Mouse (Mus musculus): ENCODE measurements around the gene Lypd8.
A peak's percentile ranks its signal among the peaks of the same experiment; 100 is the strongest.
"Not testable (repeated sequence)": the region's sequence is repeated elsewhere in the genome, so short reads cannot be mapped to it uniquely, and the experiment has no call there.

Gene Lypd8

DNA sequence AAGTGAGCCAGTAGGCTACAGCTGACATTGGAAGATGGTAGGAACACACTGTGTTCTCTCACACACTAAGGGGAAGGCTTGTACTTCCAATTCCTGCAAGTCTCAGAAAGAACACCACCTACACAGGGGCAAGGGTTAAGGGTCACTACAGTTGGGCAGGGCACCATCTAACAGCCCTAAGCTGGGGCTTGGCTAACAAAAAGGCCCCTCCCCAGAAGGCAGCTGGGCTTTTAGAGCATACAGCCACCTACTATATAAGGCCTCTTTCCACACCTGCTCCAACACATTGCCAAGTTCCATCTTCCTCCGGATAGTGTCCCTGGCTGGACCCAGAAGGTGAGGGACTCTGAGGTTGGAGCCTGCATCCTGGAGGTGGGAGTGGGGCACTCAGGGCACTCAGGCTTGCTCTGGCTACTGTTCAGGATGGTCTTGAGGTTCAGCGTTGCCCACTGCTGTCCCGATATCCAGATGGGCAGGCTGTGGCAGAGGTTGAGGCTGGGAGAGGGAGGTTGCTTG lies at the start of gene Lypd8:
Lypd8 (plus strand) TSS at position 281 of the 516 bp plus-strand sequence.
- DNase-seq (ENCODE audit: inconsistent ontology term) = no peak

DNA sequence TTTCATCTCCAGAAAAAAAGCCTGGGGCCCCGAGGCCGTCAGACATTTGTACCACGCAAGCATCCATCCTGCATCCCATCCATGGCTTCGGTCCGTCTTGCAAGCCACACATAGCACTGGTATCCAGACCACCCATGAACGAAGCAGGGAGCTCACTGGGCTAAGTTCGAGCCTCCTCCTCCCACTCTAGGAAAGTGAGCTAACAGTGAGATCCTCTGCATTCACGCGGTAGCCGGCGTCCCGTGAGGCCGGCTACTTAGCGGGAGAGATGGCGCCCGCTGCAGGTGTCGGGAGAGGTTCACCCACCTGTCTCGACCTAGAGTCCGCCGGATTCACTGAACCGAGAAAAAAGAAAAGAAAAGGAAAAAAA lies 49.0 kb upstream of the Lypd8 start:
- DNase-seq (ENCODE audit: inconsistent ontology term) = no peak

DNA sequence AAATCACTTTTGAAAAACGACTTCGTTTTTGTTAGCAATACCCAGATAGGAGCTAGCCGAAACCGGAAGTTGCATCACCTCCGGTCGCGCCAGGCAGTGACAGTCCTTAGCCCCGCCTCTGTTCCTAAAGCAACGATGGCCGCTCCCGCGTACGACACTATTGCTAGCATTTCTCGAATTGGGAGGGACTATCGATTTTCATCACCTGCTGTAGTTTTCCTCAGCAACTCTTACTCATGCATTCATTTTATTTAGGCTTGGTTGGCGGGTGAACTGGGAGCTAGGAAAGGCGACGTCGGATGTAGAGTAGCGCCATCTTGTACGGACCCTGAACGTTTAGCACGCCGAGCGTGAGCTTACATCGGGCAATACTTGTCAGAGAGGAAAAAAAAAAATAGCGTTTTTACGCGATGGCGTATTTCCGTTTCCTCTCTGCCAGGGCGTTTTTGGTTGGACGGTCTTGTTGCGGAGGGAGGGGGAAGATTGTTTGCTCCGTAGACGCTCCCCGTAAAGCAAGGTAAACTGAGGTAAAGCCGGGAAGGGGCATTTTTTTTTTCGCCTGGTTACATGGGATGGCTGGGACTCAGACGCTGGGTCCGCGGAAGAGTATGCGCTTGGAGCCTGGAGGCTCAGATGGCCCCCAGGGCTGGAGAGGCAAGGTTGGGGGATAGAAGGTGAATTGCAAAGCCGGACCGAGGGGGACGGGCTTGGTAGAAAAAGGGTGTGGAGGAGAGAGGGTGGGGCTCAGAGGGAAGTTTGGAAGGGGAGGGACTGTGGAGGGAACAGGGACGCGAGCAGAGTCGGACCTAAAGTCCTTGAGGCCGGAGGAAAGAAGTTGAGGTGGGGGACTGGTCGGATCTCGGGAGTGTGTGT lies 48.3 kb upstream of the Lypd8 start, which contains the start of the genes Zfp672 and Sh3bp5l:
Zfp672 (minus strand) TSS at position 64 of the 873 bp plus-strand sequence.
Sh3bp5l (plus strand) TSS at position 449 of the 873 bp plus-strand sequence.
- DNase-seq (ENCODE audit: inconsistent ontology term) = peak; percentile 94

DNA sequence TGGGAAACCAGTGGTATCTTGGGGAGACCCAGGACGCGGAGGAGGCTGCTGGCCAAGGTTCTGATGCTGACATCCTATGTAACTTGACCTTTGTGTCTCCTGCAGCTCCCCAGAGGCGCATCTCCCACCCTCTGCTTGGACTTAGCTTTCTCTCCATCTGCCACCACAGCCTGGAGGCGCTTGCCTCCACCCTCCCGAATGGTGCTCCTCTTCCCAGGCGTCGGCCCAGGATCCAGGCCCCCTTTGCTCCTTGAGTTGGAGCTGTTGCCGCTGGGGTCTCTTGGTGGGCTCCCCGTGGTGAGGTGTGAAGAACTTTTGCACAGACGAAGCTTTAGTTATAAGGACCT lies 47.7 kb upstream of the Lypd8 start:
- no peak for DNase-seq (ENCODE audit: inconsistent ontology term)

DNA sequence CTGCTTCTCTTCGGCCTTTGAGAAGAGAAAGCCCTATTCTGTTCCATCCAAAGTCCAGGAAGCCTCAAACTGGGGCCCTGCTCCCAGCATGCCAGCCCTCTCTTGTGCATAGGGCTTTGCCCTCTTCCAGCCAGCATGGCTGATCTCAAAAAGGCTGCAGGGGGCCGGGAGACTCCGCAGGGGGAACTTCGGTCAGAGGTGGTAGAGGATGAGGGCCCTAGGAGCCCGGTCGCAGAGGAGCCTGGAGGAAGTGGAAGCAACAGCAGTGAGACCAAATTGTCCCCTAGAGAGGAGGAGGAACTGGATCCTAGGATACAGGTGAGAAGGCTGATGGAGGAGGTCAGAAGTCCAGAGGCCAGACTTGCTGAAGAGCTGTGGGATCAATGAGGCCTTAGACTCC lies 47.3 kb upstream of the Lypd8 start:
- DNase-seq (ENCODE audit: inconsistent ontology term) = no peak

DNA sequence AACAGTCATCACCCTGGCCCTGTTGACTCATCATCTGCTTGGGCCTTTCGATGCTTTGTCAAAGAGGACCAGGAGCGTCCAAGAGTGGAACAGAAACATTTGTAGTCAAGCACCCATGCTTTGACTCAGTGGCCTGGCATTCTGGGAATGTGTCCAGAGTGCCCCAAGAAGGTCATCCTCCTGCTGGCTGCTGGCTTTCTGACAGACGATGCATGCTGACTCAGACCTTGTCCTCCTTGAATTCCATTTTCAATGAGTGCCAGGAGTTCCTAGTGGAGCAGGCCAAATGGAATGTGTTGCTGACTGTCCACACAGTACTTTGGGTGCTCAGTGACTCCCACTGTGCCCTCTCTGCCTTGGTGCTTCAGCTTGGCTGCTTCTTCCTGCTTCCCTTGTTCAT lies 44.1 kb upstream of the Lypd8 start:
- peak; percentile 98 for DNase-seq (ENCODE audit: inconsistent ontology term)

DNA sequence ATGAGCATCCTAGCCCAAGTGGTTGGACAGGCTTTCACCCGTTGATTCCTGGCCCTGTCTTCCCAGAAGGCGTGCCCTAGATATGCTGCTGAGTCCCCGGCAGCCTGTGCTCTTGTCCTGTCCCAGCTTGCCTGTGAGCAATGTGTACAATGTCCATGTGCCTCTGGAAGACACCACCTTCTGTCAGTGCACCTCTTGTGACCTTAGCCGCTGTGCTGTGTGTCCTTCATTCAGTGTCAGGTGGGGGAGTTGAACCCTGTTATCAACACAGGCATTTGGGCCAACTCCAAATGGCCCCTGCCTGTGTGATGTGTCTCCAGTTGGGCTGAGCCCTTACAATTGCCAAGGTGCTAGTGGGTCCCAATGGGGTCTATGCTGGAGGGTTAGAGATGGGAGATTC lies 32.1 kb upstream of the Lypd8 start:
- DNase-seq (ENCODE audit: inconsistent ontology term) = no peak

DNA sequence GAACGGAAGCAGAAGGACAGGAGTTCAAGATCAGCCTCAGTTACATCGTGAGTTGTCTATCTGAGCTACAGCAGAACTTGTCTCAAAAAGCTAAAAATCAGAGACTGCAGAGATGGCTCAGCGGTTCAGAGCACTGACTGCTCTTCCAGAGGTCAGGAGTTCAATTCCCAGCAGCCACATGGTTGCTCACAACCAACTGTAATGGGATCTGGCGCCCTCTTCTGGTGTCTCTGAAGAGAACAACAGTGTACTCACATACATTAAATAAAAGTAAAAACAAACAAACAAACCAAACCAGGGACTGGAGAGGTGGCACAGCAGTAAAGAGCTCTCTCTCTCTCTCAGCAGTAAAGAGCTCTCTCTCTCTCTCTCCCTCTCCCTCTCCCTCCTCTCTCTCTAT lies 28.2 kb upstream of the Lypd8 start:
- no peak for DNase-seq (ENCODE audit: inconsistent ontology term)

DNA sequence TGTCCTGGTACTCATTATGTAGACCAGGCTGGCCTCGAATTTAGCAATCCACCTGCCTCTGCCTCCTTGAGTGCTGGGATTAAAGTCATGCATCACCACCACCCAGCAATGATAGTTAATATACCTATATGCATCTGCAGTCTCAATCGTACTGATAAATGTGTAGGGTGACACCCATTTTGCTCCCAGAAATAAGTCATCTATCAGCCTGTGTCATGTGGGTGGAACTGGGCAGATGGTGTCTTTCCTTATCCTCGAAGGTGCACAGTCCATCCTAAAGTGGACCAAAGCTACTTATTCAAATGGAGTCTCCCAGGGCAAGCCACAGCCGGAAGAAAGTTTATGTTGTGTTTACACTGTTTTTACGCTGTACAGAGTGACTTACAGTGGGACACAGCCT lies 27.7 kb upstream of the Lypd8 start:
- DNase-seq (ENCODE audit: inconsistent ontology term) = no peak

DNA sequence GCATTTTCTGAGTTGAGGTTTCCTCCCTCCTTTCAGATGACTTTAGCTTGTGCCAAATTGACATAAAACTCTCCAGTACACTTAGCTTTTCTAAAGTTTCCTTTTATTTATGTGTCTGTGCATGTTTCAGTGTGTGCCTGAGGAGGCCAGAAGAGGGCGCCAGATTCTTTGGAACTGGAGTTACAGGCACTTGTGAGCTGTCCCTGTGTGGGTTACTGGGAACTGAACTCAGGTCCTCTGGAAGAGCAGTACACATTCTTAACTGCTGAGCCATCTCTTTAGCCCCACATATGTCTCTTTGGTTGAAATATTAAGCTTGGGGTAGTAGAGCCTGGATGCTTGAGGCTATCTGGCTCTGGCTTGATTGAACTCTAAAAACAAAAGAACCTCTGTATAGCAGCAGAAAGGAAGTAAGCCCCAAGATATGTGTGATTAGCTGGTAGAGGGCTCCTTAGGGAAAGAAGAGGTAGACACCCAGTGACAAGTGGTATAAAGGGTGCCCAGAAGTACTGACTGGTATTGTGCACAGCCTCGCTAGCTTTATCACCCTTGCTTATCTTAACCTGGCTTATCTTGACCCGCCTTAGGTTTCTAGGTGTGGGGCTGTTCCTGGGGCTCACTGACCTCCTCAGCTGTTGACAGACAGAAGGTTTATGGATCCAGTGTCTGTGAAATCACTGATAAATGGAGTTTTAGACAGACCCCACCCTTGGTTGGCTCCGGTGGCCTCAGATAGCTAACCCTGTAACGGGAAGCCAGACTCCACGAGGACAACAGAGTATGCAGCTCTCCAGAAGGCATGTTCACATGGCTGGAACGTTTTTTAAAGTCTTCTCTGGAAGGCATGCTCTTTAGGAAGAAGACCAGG lies 25.9 kb upstream of the Lypd8 start:
- DNase-seq (ENCODE audit: inconsistent ontology term) = no peak

DNA sequence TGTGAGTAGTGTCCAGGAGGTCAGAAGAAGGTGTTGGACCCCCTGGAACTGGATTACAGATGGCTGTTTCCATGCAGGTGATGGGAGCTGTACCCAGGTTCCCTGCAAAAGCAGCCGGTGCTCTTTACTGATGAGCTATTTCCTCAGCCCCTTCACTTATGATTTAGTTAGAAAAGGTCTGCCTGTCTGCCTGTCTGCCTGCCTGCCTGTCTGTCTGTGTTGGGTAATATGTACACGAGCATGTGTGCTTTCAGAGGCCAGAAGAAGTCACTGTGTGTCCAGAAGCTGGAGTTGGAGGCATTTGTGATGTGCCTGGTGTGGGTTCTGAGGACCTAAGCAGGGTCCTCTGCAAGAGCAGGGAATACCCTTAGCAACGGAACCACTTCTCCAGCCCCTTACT lies 25.1 kb upstream of the Lypd8 start:
- no peak for DNase-seq (ENCODE audit: inconsistent ontology term)

DNA sequence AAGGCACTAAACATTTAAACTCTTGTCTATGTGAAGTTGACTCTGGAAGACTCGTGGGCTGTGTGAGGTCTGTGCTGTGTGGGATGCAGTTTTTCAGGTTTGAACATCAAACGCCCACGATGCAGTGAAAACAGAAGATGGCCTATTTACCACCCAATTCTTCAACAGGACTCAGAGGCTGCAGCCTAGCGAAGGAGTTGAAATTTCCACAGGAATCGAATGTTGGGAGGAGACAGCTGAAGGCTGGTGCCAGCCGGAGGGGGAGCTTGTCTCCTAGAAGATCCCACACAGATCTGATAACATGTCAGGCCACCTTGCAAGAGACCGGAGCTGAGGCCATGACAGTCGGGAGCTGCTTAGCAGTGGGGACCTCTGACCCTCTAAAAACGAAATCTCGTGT lies 24.4 kb upstream of the Lypd8 start:
- DNase-seq (ENCODE audit: inconsistent ontology term) = no peak

DNA sequence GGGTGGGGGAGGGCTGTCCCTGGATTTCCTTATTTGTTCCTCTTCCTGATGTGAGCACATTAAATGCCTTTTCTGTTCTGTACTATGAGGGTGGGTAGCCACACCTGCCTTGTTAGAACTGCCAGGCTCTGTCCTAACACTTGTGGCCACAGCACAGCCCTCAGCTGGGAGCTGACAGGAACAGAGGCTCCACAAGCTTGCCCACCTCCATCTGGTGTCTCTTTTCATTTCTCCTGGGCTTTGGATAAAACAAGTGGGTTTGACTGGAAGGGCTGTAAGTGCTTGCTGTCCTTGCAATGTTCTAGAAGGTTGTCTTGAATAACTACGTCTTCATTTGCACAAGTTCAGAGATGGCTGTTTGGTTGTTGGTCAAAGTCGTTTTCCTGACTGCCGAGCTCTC lies 23.9 kb upstream of the Lypd8 start:
- no peak for DNase-seq (ENCODE audit: inconsistent ontology term)

DNA sequence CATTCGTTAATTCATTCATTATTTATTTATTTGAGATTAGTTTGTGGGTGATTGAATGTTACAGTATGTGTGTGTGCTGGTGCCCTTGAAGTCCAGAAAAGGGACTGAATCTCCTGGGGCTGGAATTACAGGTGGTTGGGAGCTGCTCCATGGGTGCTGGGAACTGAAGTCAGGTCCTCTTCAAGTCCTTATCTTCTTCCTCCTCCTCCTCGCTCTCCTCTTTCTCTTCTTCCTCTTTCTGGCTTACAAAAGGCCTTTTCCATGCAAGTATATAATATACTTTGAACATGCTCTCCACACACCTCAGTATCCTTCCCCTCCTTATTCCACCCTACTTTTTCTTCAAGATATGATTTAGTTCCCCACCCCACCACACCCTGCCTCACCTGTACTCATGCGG lies 21.8 kb upstream of the Lypd8 start:
- DNase-seq (ENCODE audit: inconsistent ontology term) = no peak

DNA sequence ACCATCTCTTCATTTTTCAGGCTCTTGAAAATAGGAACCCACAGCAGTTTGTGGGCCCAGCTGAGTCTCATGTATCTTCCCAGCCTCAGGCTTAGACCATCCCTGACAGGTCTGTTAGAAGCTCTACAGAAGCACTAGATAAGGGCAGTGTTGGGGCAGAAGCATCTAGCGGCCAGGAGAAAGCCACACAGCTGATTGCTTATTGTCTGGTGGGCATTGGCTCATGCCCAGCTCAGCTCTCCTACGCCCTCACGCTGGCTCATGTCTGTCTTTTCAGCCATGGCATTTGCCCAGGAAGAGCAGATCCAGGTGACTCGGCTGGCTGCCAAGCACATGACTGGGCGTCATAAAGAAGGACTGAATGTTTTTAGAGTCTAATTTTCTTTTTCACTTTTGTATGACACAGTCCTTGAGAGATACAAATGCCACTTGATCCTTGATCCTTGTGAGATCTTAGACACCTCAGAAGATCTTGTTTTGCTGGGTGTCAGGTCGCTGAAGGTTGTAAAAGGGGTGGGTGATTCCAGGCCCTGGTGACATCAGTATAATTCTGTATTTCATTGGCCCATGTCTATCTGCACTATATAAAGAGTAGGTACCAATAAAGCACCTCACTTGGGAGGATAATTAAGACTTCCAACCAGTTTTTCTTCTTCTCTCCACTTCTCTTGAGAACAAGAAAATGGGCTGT lies 20.9 kb upstream of the Lypd8 start:
- no peak for DNase-seq (ENCODE audit: inconsistent ontology term)

DNA sequence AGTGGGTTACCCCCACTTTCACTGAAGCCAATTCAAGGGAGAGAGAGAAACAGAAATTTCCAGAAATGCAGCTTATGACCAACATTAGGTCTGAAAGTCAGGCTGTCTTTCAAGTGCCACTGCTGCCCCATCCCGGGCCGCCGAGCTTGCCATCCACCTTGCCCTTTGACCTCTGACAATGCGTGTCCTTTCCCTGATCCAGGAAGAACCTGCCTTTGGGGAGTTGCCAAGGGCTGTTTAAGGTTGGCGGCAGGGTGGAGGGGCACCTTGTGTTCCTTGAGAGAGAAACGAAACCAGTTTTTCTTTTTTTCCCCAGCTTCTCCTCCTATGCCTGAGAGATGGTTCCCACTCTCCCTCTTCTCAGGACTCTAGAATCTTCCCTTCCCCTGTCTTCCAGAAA lies 16.3 kb upstream of the Lypd8 start:
- DNase-seq (ENCODE audit: inconsistent ontology term) = not testable (repeated sequence)

DNA sequence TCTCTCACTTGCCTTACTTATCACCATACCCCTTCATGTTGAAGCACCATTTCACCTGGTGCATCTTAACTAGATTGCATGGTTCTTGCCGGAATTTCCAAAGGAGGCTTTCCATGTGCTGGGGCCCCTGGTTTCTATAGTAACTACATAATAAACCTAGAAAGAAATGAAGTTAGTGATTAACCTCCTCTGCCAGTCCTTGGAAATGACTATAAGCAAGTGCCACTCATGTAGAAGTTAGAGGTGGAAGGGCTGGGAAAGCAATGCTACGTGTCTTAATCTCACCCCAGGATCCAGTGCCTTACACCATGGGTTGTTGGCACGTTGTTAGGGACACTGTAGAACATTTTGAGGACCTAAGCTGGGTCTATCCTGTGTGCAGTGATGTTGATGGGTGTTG lies 14.4 kb upstream of the Lypd8 start:
- no peak for DNase-seq (ENCODE audit: inconsistent ontology term)

DNA sequence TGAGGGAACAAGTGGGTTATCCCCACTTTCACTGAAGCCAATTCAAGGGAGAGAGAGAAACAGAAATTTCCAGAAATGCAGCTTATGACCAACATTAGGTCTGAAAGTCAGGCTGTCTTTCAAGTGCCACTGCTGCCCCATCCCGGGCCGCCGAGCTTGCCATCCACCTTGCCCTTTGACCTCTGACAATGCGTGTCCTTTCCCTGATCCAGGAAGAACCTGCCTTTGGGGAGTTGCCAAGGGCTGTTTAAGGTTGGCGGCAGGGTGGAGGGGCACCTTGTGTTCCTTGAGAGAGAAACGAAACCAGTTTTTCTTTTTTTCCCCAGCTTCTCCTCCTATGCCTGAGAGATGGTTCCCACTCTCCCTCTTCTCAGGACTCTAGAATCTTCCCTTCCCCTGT lies 12.7 kb upstream of the Lypd8 start:
- not testable (repeated sequence) for DNase-seq (ENCODE audit: inconsistent ontology term)

DNA sequence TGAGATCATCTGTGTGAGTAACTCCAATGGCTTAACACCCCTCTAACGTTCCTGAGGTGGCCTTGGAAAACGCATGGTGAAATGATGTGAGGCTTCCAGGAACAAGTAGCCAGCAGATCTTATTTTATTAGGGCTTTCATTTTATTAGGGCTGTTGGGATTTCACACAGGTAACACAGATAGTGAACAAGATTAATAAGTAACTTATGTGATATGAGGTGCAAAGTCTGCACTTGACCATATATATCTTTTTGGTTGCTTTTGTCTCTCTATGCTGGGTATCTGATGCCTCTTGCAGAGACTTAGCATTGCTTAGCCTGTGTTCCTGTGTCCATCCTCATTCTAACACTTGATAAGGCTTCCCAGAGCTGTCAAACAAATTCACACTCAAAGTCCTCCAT lies 1.6 kb upstream of the Lypd8 start:
- DNase-seq (ENCODE audit: inconsistent ontology term) = no peak

DNA sequence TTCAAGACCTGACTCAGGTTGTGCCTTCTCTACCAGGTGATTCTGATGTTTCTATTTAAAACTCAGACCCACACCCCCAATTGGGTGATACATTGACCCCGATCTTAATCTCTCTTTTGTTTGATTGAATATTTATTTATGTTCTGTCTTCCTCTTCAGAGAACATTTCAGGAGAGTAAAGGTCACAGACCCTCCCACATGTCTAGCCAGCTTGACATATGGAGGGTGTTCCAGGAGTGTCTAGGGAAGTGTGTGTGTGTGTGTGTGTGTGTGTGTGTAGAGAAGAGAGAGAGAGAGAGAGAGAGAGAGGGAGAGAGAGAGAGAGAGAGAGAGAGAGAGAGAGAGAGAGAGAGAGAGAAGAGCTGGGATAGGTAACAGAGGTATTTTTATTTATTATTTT lies 1.2 kb upstream of the Lypd8 start:
- DNase-seq (ENCODE audit: inconsistent ontology term) = no peak

DNA sequence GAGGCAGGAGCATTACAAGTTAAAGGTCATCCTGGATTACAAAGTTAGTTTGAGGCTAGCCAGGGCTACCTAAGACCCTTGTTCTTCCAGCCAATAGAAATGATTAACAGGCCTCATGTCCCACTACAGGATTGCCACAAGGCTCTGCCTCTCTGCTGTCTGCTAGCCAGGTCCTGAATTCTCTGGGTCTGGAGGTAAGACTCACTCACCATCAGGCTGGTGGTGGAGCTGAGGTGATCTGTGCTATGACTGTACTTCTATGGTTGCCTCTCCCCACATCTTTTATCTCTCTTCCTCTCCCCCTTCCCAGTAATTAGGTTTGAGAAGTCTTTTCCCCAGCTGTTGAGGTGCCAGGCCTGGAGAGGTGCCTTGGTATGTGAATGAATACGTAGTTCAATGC lies 673 bp downstream of the Lypd8 start:
- no peak for DNase-seq (ENCODE audit: inconsistent ontology term)

DNA sequence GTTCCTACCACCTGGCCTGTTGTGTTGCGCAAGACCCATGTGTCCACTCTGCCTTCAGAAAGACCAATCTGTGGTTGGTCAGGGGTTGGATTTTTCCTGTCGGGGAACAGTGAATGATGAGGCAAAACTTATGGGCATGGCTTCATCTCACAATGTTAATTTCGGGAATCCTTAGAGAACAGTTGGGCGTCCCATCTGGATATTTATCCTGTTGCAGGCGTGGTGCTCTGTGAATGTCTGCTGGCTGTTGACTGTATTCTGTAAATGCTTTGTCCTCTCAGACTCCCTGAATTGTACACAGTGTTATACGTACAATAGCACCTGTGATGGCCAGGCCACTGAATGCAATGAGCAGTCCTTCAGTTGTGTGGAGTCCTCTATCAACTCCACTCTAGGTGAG lies 3.6 kb downstream of the Lypd8 start:
- no peak for DNase-seq (ENCODE audit: inconsistent ontology term)
